Mouse (Mus musculus) E14TG2a.4 (cell line): ENCODE measurements around the gene Fgf4.

Source experiments
- CTCF ChIP-seq: conservative IDR thresholded peaks from 2 replicates; pipeline ENCODE4 v1.5.1; 2014; ENCODE audit warnings: low read length
- NANOG ChIP-seq: IDR thresholded peaks from 2 replicates; pipeline ENCODE4 v1.6.1; 2014; ENCODE audit warnings: borderline replicate concordance, low read length, mixed read lengths
- POU5F1 ChIP-seq: IDR thresholded peaks from 2 replicates; pipeline ENCODE4 v1.6.1; 2014; ENCODE audit warnings: low read length, borderline replicate concordance

DNA sequence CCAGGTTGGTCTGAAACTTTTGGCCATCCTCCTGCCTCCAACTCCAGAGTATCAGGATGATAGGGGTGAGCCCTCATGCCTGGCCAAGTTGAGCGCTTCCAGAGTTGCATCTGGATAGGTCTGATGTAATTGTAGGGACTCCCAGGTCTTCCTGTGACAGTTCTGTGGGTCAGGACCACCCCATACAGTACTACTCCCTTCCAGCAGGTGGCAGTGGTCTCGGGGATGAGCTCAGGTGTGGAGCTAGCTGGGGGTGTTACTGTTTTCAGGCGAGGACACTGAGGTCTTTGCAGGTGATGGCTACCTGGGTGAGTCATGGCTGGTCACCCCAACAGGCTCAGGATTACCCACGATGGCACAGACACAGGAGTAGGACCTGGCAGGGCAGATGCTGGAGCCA, 1.0 kb upstream of the Fgf4 start:
- TF ChIP-seq CTCF: peak; percentile 88
- TF ChIP-seq NANOG: no peak
- TF ChIP-seq POU5F1: no peak
